Mouse (Mus musculus) brain, embryonic 14.5 days (tissue): ENCODE measurements at regions not wholly inside any gene's neighbourhood (a gene's known extent, or its start where the extent isn't known, plus 50 kb on each side); places are given as distances from the start of the nearest gene placed in this dataset.
"Not testable (repeated sequence)": the region's sequence is repeated elsewhere in the genome, so short reads cannot be mapped to it uniquely, and the experiment has no call there.

Experiments
- CTCF ChIP-seq: fragments of 200-500 bp; IDR thresholded peaks from 2 replicates; pipeline ENCODE4 v1.5.1; 2012; ENCODE audit warnings: inconsistent platforms, mild to moderate bottlenecking, moderate library complexity, borderline replicate concordance; ENCODE audit not compliant: insufficient read depth, insufficient read length; ENCODE audit errors: extremely low read depth
- POLR2A ChIP-seq: fragments of 200-500 bp; IDR thresholded peaks from 2 replicates; pipeline ENCODE4 v1.6.1; 2012; ENCODE audit warnings: mild to moderate bottlenecking, inconsistent platforms, borderline replicate concordance; ENCODE audit not compliant: poor library complexity, insufficient read depth, insufficient read length, severe bottlenecking; ENCODE audit errors: extremely low read depth

DNA sequence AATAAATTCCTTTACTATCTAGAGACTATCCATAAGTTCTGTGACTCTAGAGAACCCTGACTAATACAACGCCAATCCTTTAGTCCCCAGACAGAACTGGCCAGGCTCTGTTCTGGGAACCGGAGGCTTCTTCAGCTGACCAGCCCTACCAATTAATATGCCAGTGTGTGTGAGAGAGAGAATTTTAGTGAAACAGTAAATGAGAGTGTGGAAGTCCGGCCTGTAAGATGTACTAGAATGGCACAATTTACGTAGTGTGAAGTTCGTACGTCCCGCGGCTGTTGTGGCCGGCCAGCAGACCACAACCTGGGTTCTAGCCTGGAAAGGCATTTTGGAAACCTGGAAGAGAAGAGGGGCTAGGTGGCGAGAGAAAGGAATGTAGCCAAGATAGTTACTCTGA, 83.7 kb upstream of the Lemd2 start:
- TF ChIP-seq POLR2A, CTCF: not testable (repeated sequence)
